Mouse (Mus musculus) kidney, adult 2 months (tissue): ENCODE results near the gene Ror2. TPM values are rescaled to one million over a fixed set of nuclear protein-coding genes. Genes with fewer than 3 reads are reported as not detected.

Experiments used
- DNase-seq: peaks from one replicate; pipeline ENCODE4 v3.0.0; 2021
- H3K27ac ChIP-seq: fragments of 200-500 bp; 2 replicates; pipeline ENCODE4 v1.5.1; 2012; ENCODE audit warnings: low read depth, low read length, control low read depth, inconsistent platforms; ENCODE audit not compliant: insufficient read depth
- H3K27me3 ChIP-seq: fragments of 200-500 bp; replicated peaks from 2 replicates; pipeline ENCODE4 v1.6.1; 2012; ENCODE audit warnings: mild to moderate bottlenecking, moderate library complexity, low read length, inconsistent platforms; ENCODE audit not compliant: control insufficient read depth, insufficient read depth
- H3K36me3 ChIP-seq: fragments of 200-500 bp; 2 replicates; pipeline ENCODE4 v1.6.1; 2012; ENCODE audit warnings: mild to moderate bottlenecking, moderate library complexity, low read length, inconsistent platforms; ENCODE audit not compliant: control insufficient read depth, insufficient read depth
- H3K4me1 ChIP-seq: fragments of 200-500 bp; 2 replicates; pipeline ENCODE4 v1.6.1; 2011; ENCODE audit warnings: low read length; ENCODE audit not compliant: control insufficient read depth, insufficient read depth
- H3K4me3 ChIP-seq: fragments of 200-500 bp; 2 replicates; pipeline ENCODE4 v1.5.1; 2011; ENCODE audit warnings: mild to moderate bottlenecking, low read depth, low read length, control low read depth; ENCODE audit not compliant: insufficient read depth
- CTCF ChIP-seq: fragments of 200-500 bp; conservative IDR thresholded peaks from 2 replicates; pipeline ENCODE4 v1.5.1; 2011; ENCODE audit warnings: low read depth, mild to moderate bottlenecking, control low read depth, low read length, moderate library complexity, mixed read lengths; ENCODE audit not compliant: insufficient read depth, insufficient read length
- POLR2A ChIP-seq: fragments of 200-500 bp; IDR thresholded peaks from one replicate; pipeline ENCODE4 v1.6.1; 2011; ENCODE audit warnings: low read depth, low read length, control low read depth
- WGBS: fragments of 180-500 bp; shearing (Covaris S2); methylation state at CpG from one replicate; pipeline ENCODE4 v1.1.7; 2018; 5-methylcytosine and 5-hydroxymethylcytosine counted together
- polyA plus RNA-seq: library from polyadenylated mRNA; depleted of rRNA; stranded (reverse); fragments of >200 nt; gene quantifications from 2 replicates; pipeline ENCODE4 v1.2.3, GENCODE M21; 2012

Ror2 gene
- polyA plus RNA-seq, 1 experiment = 3.7 TPM

GRCm38 (mm10) chr13:53262509-53263250 is 23.2 kb downstream of the Ror2 start:
- TF ChIP-seq CTCF = no peak
- TF ChIP-seq POLR2A = no peak
- peak; percentile 12 for DNase-seq
- 74% methylated on average over 16 of the region's 16 CpGs for WGBS
- no peaks in the 10 kb centered on the region for H3K27me3 ChIP-seq
- peaks cover 3% of the 10 kb centered on the region; the same call in 1 of the 2 replicates for H3K4me1 ChIP-seq
- H3K36me3 ChIP-seq = no peaks in the 10 kb centered on the region
- H3K27ac ChIP-seq = 0 out of 2 replicates have a peak overlapping the region, but pooled peaks have one; percentile 4
- H3K4me3 ChIP-seq = no peak overlapping the region

- Histone ChIP-seq H3K4me1 (0 out of 2 replicates have a peak, but pooled peaks cover 8% of the 10 kb centered on the region), H3K27ac (no peak overlapping the region), H3K4me3 (no peak overlapping the region), H3K27me3 (no peaks in the 10 kb centered on the region), H3K36me3 (no peaks in the 10 kb centered on the region)
- DNase-seq = peak; percentile 87
- TF ChIP-seq POLR2A (no peak), CTCF (no peak)
- WGBS = 53% methylated on average over 8 of the region's 8 CpGs
Measured at GRCm38 (mm10) chr13:53261106-53261771, 24.7 kb downstream of the Ror2 start.

DNA sequence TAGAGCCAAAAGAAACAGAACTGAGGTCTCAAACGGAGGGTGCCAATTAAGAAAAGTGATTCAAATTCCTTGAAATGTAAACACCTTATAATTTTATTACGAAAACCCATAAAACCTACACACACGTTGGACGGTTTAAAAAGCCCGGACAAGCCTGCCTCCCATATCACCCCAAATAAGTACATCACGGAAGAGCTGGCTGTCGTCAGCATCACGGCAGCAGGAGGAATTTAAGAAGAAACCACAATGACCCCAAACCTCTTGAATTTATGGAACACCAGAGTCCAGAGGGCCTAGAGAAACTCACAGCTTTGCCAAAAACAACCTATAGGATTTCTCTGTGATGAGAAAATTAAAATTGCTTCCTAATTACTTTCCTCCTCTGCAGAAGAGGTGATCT is 27.0 kb downstream of the Ror2 start:
- TF ChIP-seq CTCF (no peak), POLR2A (no peak)
- H3K4me3 ChIP-seq = no peak overlapping the region
- 77% methylated on average over 8 of the region's 8 CpGs for WGBS
- no peak for DNase-seq
- 0 out of 2 replicates have a peak, but pooled peaks cover 8% of the 10 kb centered on the region for H3K4me1 ChIP-seq
- no peak overlapping the region for H3K27ac ChIP-seq
- no peaks in the 10 kb centered on the region for H3K36me3 ChIP-seq
- no peaks in the 10 kb centered on the region for H3K27me3 ChIP-seq

- Histone ChIP-seq H3K27me3 (no peaks in the 10 kb centered on the region), H3K4me3 (no peak overlapping the region), H3K27ac (no peak overlapping the region), H3K4me1 (0 out of 2 replicates have a peak, but pooled peaks cover 8% of the 10 kb centered on the region), H3K36me3 (no peaks in the 10 kb centered on the region)
- no peak for DNase-seq
- TF ChIP-seq POLR2A = no peak
- no peak for TF ChIP-seq CTCF
- WGBS = 82% methylated on average over 4 of the region's 4 CpGs
Measured at GRCm38 (mm10) chr13:53258497-53258896, 27.4 kb downstream of the Ror2 start.

DNA sequence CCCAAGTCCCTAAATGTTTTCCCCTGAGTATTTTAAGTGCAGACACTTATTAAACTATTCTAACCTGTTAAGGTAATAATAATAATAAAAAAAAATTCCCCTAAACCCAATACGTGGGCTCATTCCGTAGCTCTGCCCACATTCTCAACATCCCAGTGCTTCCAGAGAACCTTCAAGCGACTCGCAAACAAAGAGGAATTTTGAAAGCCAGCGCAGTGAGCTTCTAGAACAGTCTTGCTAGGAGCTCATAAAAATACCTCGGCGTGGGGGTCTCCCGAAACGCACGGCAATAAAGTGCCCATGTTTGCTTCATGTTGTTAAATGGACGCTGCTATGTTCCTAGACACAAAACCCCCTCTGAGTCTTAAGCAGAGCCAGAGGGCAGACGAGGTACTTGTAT is 32.7 kb downstream of the Ror2 start:
- 0 out of 2 replicates have a peak, but pooled peaks cover 8% of the 10 kb centered on the region for H3K4me1 ChIP-seq
- 88% methylated on average over 12 of the region's 12 CpGs for WGBS
- DNase-seq = no peak
- no peak overlapping the region for H3K4me3 ChIP-seq
- TF ChIP-seq POLR2A (no peak), CTCF (no peak)
- H3K27me3 ChIP-seq = no peaks in the 10 kb centered on the region
- H3K36me3 ChIP-seq = no peaks in the 10 kb centered on the region
- no peak overlapping the region for H3K27ac ChIP-seq

GRCm38 (mm10) chr13:53248586-53249401 is 37.1 kb downstream of the Ror2 start:
- no peak overlapping the region for H3K27ac ChIP-seq
- H3K4me3 ChIP-seq = no peak overlapping the region
- no peaks in the 10 kb centered on the region for H3K27me3 ChIP-seq
- WGBS = 84% methylated on average over 24 of the region's 24 CpGs
- no peak for TF ChIP-seq POLR2A
- TF ChIP-seq CTCF = no peak
- no peaks in the 10 kb centered on the region for H3K36me3 ChIP-seq
- no peak for DNase-seq
- no peaks in the 10 kb centered on the region for H3K4me1 ChIP-seq

DNA sequence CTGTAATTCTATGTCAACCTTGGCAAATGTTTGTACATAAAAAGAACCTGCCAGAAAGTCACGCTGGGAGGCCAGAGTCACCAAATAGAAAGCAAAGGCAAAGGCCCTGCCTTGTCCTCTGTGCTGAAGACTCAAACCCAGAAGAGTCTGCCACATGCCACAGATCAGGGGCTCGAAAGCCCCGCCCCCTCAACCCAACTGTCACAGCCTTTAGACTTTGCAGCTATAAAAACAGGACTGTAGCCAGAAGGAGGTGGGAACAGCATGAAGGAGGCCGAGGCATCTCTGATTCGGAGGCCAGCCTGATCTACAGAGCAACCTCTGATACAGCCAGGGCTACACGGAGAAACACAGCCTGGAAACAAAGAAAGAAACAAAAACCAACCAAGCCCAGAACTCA is 37.8 kb downstream of the Ror2 start:
- H3K27ac ChIP-seq = no peak overlapping the region
- DNase-seq = peak; percentile 34
- no peak for TF ChIP-seq CTCF
- no peak for TF ChIP-seq POLR2A
- no peaks in the 10 kb centered on the region for H3K4me1 ChIP-seq
- H3K4me3 ChIP-seq = no peak overlapping the region
- H3K36me3 ChIP-seq = no peaks in the 10 kb centered on the region
- H3K27me3 ChIP-seq = no peaks in the 10 kb centered on the region
- 56% methylated on average over 6 of the region's 6 CpGs for WGBS
